Mouse (Mus musculus): ENCODE measurements around the gene Kmt2c.
"Not testable (repeated sequence)": the region's sequence is repeated elsewhere in the genome, so short reads cannot be mapped to it uniquely, and the experiment has no call there.

Gene Kmt2c

GRCm38 (mm10) chr5:25367126-25367525, 131.5 kb downstream of the Kmt2c start:
- no peak for DNase-seq

GRCm38 (mm10) chr5:25353509-25353908, 145.1 kb downstream of the Kmt2c start:
- DNase-seq = no peak

- no peak for DNase-seq
Measured at GRCm38 (mm10) chr5:25331322-25331721, 167.3 kb downstream of the Kmt2c start.

GRCm38 (mm10) chr5:25313881-25314280, 184.7 kb downstream of the Kmt2c start:
- DNase-seq = peak; percentile 30

GRCm38 (mm10) chr5:25310226-25310625, 188.4 kb downstream of the Kmt2c start:
- DNase-seq = no peak

GRCm38 (mm10) chr5:25296830-25297229, 201.8 kb downstream of the Kmt2c start:
- peak; percentile 6 for DNase-seq

- no peak for DNase-seq
Measured at GRCm38 (mm10) chr5:25283988-25284387, 214.6 kb downstream of the Kmt2c start.

GRCm38 (mm10) chr5:25276365-25276764, 222.2 kb downstream of the Kmt2c start:
- no peak for DNase-seq

- no peak for DNase-seq
Measured at GRCm38 (mm10) chr5:25275629-25276028, 223.0 kb downstream of the Kmt2c start.

GRCm38 (mm10) chr5:25268258-25268888, 230.2 kb downstream of the Kmt2c start:
- no peak for DNase-seq

- no peak for DNase-seq
Measured at GRCm38 (mm10) chr5:25262266-25262665, 236.3 kb downstream of the Kmt2c start.

GRCm38 (mm10) chr5:25261452-25261851, 237.1 kb downstream of the Kmt2c start:
- no peak for DNase-seq

GRCm38 (mm10) chr5:25256686-25257085, 241.9 kb downstream of the Kmt2c start:
- no peak for DNase-seq

GRCm38 (mm10) chr5:25254491-25254890, 244.1 kb downstream of the Kmt2c start:
- DNase-seq = no peak

GRCm38 (mm10) chr5:25252825-25253544, 245.6 kb downstream of the Kmt2c start:
- DNase-seq = peak; percentile 3

- peak; percentile 24 for DNase-seq
Measured at GRCm38 (mm10) chr5:25252423-25252822, 246.2 kb downstream of the Kmt2c start.

GRCm38 (mm10) chr5:25247036-25247435, 251.5 kb downstream of the Kmt2c start:
- no peak for DNase-seq

- DNase-seq = no peak
Measured at GRCm38 (mm10) chr5:25246473-25246865, 252.1 kb downstream of the Kmt2c start.

GRCm38 (mm10) chr5:25245806-25246472, 252.6 kb downstream of the Kmt2c start:
- DNase-seq = peak; percentile 11

GRCm38 (mm10) chr5:25243101-25243500, 255.5 kb downstream of the Kmt2c start:
- DNase-seq = peak; percentile 38

- DNase-seq = not testable (repeated sequence)
Measured at GRCm38 (mm10) chr5:25224377-25224776, 274.2 kb downstream of the Kmt2c start.

GRCm38 (mm10) chr5:25222752-25223702, 275.6 kb downstream of the Kmt2c start, which contains the start of gene E130116L18Rik:
Gene E130116L18Rik, minus strand, starts transcription at chr5:25223153.
- peak; percentile 89 for DNase-seq
